Mouse (Mus musculus): ENCODE measurements around the gene Nek6. TPM values are rescaled to one million over a fixed set of nuclear protein-coding genes. Genes with fewer than 3 reads are reported as not detected.

The Nek6 gene
- polyA plus RNA-seq, 1 experiment from 2014 or later = 85.8 TPM

DNA sequence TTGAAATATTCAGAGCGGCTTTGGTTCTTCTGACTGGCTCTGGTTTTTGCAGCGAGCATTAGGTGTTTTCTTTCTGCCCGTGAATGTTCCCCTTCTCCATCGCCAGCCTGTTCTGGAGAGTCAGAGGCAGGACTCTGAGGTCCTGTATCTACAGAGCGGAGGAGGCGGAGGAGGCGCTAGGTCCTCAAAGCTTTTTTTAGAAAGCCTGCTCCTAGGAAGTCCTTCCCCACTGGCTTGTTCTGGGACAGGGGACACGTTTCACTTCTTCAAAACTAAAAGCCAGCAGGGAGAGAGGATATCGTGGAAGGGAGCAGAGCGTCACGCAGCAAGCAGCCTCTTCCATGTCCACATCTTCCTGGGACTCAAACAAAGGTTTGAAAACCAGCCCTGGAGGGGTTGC lies 26.9 kb upstream of the Nek6 start:
- H3K27me3 ChIP-seq (replicated peaks; ENCODE audit: low read depth, poor library complexity, severe bottlenecking) = no peaks in the 10 kb centered on the region
- H3K4me1 ChIP-seq = 0 out of 2 replicates have a peak, but pooled peaks cover 10% of the 10 kb centered on the region
- WGBS = 79% methylated on average over 11 of the region's 11 CpGs
- 0 out of 2 replicates have a peak, but pooled peaks cover 2% of the 10 kb centered on the region for H3K9me3 ChIP-seq
- no peak overlapping the region for H3K4me3 ChIP-seq
- no peak for DNase-seq (ENCODE audit: low spot score)
- no peaks in the 10 kb centered on the region for H3K36me3 ChIP-seq (replicated peaks)
- no peak overlapping the region for H3K27ac ChIP-seq (replicated peaks)

DNA sequence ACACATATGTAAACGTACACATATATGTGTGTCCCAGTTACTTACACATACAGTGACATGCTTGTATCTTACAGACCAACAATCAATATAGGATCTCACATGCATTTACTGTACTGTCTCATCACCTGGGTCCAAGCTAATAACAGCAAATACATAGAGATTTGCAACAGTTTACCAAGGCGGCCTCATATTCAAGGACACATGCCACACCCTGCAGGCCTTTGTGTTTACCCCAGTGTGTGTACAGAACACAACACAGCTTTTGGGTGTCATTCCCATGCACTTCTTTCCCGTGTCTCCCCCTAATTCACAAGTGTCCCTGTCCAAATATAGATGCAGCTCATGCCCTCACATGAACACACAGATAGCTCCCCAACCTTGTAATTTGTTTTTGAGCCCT lies 26.0 kb upstream of the Nek6 start:
- Histone ChIP-seq H3K27ac (replicated peaks) (no peak overlapping the region), H3K27me3 (replicated peaks; ENCODE audit: low read depth, poor library complexity, severe bottlenecking) (no peaks in the 10 kb centered on the region), H3K4me3 (no peak overlapping the region), H3K4me1 (0 out of 2 replicates have a peak, but pooled peaks cover 10% of the 10 kb centered on the region), H3K36me3 (replicated peaks) (no peaks in the 10 kb centered on the region), H3K9me3 (0 out of 2 replicates have a peak, but pooled peaks cover 2% of the 10 kb centered on the region)
- 82% methylated on average over 3 of the region's 3 CpGs for WGBS
- DNase-seq (ENCODE audit: low spot score) = no peak

DNA sequence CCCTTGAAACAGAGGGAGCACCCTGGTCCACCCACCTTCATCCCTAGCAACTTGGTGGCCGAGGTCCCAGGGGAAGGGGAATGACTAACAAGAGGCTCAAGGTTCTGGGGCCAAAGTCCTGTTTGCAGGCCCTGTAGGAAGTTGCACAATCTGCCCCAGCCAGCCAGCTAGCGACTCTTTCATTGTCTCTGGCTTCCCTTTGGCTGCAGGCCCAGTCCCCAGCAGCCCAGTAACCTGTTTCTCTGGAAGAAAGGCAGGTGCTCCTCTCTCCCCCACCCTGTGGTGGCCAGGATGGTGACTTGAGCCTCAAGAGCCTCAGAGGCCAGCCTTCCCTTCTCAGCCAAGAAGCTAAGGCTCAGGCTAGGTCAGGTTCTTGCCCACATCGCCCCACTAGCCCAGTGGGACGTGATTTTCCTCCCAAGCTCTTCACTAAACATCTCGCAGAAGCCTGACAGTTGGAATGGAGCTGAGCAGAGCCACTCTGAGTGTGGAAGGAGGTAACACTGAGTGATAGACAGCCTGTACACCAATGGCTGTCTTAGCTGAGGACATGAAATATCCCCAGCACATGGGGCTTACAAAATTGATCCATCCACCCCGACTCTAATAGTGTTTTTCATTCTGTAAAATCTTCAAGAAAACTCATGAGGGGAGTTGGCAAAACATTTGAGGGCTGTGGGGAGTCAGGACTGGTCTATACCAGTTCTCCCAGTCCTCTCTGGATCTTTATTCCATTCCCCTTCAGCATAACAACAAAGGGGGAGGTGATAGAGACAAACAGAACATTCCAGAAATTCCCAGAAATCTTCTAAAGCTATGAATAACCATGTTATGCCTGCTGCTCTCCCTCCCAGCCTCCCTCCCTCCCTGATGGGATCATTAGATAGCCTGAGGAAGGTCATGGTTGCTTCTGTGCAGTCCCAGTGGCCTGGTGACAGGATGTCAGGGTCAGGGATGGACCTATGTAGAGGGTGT lies 25.2 kb upstream of the Nek6 start:
- no peak for DNase-seq (ENCODE audit: low spot score)
- Histone ChIP-seq H3K36me3 (replicated peaks) (no peaks in the 10 kb centered on the region), H3K27ac (replicated peaks) (0 out of 2 replicates have a peak overlapping the region, but pooled peaks have one; percentile 25), H3K9me3 (0 out of 2 replicates have a peak, but pooled peaks cover 2% of the 10 kb centered on the region), H3K4me1 (0 out of 2 replicates have a peak, but pooled peaks cover 10% of the 10 kb centered on the region), H3K27me3 (replicated peaks; ENCODE audit: low read depth, poor library complexity, severe bottlenecking) (no peaks in the 10 kb centered on the region), H3K4me3 (no peak overlapping the region)
- 71% methylated on average over 6 of the region's 6 CpGs for WGBS

DNA sequence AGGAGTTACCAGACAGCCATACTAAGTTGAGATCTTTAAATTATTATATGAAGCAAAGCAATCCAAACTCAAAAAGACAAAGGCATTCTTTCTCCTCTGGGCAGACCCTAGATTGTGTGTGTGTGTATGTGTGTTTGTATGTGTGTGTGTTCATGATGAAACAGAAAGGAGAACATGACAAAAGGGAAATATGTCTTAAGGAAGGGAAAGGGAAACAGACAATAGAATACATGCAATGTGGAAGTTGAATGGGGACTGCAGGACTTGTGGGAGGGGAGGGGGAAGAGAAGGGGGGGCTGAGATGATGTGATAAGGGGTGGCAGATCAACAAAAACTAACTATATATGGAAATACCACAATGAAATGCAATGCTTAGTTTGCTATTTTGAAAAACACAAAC lies 13.8 kb upstream of the Nek6 start:
- no peak overlapping the region for H3K4me3 ChIP-seq
- H3K9me3 ChIP-seq = no peaks in the 10 kb centered on the region
- peaks cover 21% of the 10 kb centered on the region for H3K4me1 ChIP-seq
- no peak overlapping the region for H3K27ac ChIP-seq (replicated peaks)
- H3K27me3 ChIP-seq (replicated peaks; ENCODE audit: low read depth, poor library complexity, severe bottlenecking) = no peaks in the 10 kb centered on the region
- no peaks in the 10 kb centered on the region for H3K36me3 ChIP-seq (replicated peaks)
- DNase-seq (ENCODE audit: low spot score) = no peak

DNA sequence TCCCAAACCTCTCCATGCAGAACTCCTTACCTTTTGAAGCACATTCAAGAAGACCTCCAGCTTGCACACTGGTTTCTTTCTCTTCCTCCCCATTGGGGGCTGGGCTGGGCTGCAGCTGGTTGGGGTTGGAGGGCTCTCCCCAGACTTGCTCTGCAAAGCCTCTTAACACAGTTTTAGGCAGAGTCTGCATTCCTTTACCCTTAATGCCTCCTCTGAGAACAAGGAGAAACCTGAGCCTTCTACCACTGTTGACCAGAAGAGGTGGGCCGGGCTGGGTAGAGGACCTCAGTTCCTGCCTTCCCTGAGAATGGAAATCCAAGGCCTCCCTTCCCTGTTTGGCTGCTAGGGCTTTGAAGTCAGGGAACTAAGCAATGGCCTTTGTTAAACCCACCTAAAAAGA lies 9.8 kb upstream of the Nek6 start:
- Histone ChIP-seq H3K36me3 (replicated peaks) (no peaks in the 10 kb centered on the region), H3K9me3 (no peaks in the 10 kb centered on the region), H3K27me3 (replicated peaks; ENCODE audit: low read depth, poor library complexity, severe bottlenecking) (no peaks in the 10 kb centered on the region), H3K4me1 (peaks cover 21% of the 10 kb centered on the region), H3K27ac (replicated peaks) (no peak overlapping the region), H3K4me3 (no peak overlapping the region)
- peak; percentile 19 for DNase-seq (ENCODE audit: low spot score)
- WGBS = 26% methylated on average over 1 of the region's 1 CpGs

DNA sequence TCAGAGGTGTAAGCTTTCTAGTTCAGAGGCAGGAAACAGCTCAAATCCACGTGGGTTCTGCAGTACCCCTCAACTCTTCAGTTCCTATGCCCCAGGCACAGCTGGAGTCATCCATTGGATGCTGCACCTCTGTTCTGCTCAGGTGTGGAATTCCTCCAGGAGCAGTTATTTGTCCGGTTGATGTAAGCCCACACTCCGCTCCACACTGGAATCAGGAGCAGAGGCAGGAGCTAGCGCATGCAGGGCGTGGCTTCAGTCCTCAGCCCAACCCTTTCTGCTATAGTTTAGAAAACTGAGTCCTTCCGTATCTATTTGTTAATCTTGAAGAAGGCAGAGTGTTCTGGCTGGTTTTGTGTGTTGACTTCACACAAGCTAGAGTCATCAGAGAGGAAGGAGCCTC lies 9.3 kb upstream of the Nek6 start:
- H3K27ac ChIP-seq (replicated peaks) = no peak overlapping the region
- WGBS = 73% methylated on average over 6 of the region's 6 CpGs
- no peak for DNase-seq (ENCODE audit: low spot score)

DNA sequence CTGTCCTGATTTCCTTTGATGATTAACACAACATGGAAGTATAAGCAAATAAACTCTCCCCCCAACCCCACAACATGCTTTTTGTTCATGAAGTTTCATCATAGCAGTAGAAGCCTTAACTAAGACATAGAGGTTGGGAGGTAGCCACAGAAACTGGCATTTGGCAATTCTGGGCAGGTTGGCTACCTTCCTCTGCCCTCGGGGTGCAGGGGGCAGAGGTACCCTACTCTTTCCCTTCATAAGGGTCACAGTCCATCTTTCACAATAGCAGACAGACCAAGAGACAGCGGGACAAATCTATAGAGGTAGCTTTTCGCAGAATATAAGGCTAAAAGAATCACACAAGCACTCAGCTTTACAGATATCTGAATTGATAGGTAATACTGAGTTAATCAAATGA lies 8.7 kb upstream of the Nek6 start:
- Histone ChIP-seq H3K27ac (replicated peaks) (no peak overlapping the region), H3K4me3 (no peak overlapping the region), H3K27me3 (replicated peaks; ENCODE audit: low read depth, poor library complexity, severe bottlenecking) (no peaks in the 10 kb centered on the region), H3K36me3 (replicated peaks) (no peaks in the 10 kb centered on the region), H3K9me3 (no peaks in the 10 kb centered on the region), H3K4me1 (peaks cover 21% of the 10 kb centered on the region)
- DNase-seq (ENCODE audit: low spot score) = no peak
- WGBS = 90% methylated on average over 3 of the region's 3 CpGs

More for the DNA sequence above, 9.3 kb upstream of the Nek6 start:
- Histone ChIP-seq H3K9me3 (no peaks in the 10 kb centered on the region), H3K27me3 (replicated peaks; ENCODE audit: low read depth, poor library complexity, severe bottlenecking) (no peaks in the 10 kb centered on the region), H3K36me3 (replicated peaks) (no peaks in the 10 kb centered on the region), H3K4me1 (peaks cover 21% of the 10 kb centered on the region), H3K4me3 (no peak overlapping the region)

DNA sequence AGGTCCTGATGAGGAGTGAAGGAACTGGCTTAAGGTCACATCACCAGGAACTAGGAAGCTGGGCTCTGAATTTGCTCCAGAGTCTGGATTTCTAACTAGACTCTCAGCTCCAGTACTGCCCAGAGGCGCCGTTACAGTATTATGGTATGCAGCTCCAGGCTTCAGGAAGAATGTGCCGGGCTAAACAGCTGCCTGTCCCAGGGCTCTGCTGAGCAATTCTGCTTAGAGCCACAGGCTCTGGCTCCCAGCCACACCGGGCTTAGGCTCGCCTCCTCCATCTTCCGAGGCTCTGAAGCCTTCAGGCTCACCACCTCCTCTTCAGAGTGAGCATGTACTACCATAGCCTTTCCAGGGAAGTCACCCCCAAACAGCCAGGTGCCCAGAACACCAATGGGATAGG lies 7.1 kb upstream of the Nek6 start:
- Histone ChIP-seq H3K4me3 (no peak overlapping the region), H3K9me3 (no peaks in the 10 kb centered on the region), H3K27me3 (replicated peaks; ENCODE audit: low read depth, poor library complexity, severe bottlenecking) (no peaks in the 10 kb centered on the region), H3K4me1 (peaks cover 17% of the 10 kb centered on the region), H3K36me3 (replicated peaks) (no peaks in the 10 kb centered on the region), H3K27ac (replicated peaks) (no peak overlapping the region)
- DNase-seq (ENCODE audit: low spot score) = no peak
- 71% methylated on average over 6 of the region's 6 CpGs for WGBS

DNA sequence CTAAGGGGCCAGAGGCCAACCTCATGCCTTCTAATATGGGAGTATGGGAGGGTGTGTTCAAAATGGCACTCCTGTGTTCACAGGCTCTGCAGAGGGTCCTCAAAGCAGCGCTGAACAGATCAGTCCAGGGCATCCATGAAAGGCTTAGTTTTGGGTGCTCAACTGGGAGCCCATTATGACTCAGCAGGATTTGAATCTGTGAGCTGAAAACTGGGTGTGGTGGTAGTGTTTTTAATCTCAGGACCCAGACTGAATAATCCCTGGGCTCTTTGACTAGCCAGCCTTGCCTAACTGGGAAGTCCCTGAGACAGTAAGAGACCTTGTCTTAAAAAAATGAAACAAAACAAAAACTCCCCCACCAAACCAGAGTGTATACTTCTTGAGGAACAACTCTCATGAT lies 4.3 kb upstream of the Nek6 start:
- Histone ChIP-seq H3K4me1 (peaks cover 9% of the 10 kb centered on the region), H3K9me3 (no peaks in the 10 kb centered on the region), H3K27ac (replicated peaks) (no peak overlapping the region), H3K36me3 (replicated peaks) (no peaks in the 10 kb centered on the region), H3K27me3 (replicated peaks; ENCODE audit: low read depth, poor library complexity, severe bottlenecking) (no peaks in the 10 kb centered on the region; the same call in 1 of the 2 replicates), H3K4me3 (no peak overlapping the region)
- 86% methylated on average over 1 of the region's 1 CpGs for WGBS
- no peak for DNase-seq (ENCODE audit: low spot score)

DNA sequence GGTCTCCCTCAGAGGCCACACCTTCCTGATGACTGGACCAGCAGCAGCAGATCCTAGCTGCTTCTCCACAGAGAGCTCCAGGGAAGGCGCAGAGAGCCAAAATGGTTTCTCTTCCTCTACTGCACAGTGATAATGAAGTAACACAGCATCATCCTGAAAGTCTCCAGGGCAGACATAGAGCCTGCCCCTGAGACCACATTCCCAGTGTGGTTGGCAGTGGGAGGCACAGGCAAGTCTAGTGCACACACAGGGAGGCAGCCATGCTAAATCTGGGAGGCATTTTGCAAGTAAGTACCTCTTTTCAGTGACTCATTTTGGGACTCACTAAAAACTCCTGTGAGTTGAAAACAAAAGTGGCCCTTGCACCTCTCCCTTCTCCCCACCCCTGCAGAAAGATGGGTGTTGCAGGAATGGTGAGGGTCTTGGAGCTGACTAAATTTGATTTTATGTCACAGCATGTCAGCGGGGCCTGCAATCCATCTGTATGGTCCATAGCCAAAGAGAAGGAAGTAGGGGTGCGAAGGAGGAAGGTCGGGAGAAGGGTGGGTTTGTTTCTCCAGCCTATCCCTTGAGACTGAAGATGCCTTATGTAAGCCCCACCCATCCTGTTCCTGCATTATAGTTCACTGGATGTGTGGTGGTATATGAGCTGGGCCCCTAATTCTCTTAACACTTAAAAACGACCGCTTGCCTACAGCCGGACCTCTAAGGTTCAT lies 2.3 kb upstream of the Nek6 start:
- no peaks in the 10 kb centered on the region for H3K36me3 ChIP-seq (replicated peaks)
- H3K27ac ChIP-seq (replicated peaks) = no peak overlapping the region
- no peak for DNase-seq (ENCODE audit: low spot score)
- no peak overlapping the region for H3K4me3 ChIP-seq
- H3K27me3 ChIP-seq (replicated peaks; ENCODE audit: low read depth, poor library complexity, severe bottlenecking) = no peaks in the 10 kb centered on the region; the same call in 1 of the 2 replicates
- 82% methylated on average over 7 of the region's 7 CpGs for WGBS
- peaks cover 21% of the 10 kb centered on the region for H3K4me1 ChIP-seq
- H3K9me3 ChIP-seq = no peaks in the 10 kb centered on the region

DNA sequence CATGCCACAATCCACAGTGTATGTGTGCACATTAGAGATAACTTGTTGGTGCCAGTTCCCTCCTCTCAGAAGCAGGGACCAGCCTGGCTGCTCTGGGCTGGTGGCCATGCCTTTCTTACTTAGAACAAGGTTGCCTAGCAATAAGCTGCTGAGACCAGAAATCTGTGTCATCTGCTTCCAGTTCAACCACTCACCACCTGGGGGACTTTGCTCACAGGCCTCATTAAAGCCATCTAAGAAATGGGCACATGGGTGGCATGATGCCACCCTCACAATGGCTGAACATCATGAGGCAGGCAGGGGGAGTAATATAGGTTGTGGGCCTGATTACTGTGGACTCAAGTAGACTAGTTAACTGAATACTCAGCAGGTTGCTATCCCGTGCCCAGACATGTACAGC lies 1.3 kb upstream of the Nek6 start:
- WGBS = 90% methylated on average over 1 of the region's 1 CpGs
- Histone ChIP-seq H3K27ac (replicated peaks) (no peak overlapping the region), H3K9me3 (no peaks in the 10 kb centered on the region), H3K4me1 (peaks cover 29% of the 10 kb centered on the region), H3K27me3 (replicated peaks; ENCODE audit: low read depth, poor library complexity, severe bottlenecking) (no peaks in the 10 kb centered on the region; the same call in 1 of the 2 replicates), H3K4me3 (no peak overlapping the region), H3K36me3 (replicated peaks) (no peaks in the 10 kb centered on the region)
- no peak for DNase-seq (ENCODE audit: low spot score)

DNA sequence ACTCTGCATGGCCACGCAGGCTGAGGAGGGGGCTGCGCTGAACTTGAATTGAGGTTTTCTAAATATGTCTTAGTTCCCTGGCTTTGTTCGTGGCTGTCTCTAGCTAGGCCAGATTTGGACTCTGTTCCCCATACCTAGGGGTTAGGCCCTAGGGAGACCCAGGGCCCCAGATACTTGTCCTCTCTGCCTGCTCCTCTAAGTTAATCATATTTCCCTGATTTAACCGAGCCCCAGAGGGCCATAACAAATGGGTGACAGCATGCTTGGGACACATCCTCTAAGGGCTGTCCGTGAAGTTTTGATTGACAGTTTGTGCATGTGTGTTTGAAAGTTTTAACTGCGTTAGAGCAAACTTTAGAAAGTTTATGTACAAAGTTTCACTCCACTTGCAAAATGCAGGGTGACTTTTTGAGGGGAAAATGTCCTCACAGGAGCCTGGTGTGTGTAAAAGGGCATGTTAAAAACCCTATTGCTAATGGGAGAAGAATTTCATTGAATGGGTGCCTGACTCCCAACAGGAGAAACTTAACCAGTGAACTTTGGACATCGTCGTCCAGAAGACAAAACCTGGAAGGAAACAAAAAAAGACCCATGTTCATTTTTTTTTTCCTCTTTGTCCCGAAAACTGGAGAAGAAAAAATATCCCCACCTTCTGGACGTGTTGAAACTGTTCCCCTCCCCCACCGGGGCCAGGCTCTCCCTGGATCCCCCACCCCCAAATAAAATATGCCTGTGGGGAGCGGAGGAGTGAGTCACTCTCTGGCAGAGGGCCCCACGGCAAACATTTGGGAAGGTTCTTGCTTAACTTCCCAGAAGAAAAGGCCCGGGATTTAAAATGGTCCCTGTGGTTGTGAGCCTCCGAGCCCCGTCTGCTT lies 1.1 kb downstream of the Nek6 start:
- 16% methylated on average over 16 of the region's 16 CpGs for WGBS
- peaks cover 4% of the 10 kb centered on the region; the same call in 1 of the 2 replicates for H3K36me3 ChIP-seq (replicated peaks)
- H3K27ac ChIP-seq (replicated peaks) = peak overlapping the region; percentile 97
- H3K27me3 ChIP-seq (replicated peaks; ENCODE audit: low read depth, poor library complexity, severe bottlenecking) = no peaks in the 10 kb centered on the region; the same call in 1 of the 2 replicates
- DNase-seq (ENCODE audit: low spot score) = peak; percentile 43
- no peaks in the 10 kb centered on the region for H3K9me3 ChIP-seq
- peak overlapping the region; percentile 93 for H3K4me3 ChIP-seq
- H3K4me1 ChIP-seq = peaks cover 49% of the 10 kb centered on the region
